Mouse (Mus musculus): Measurements from ENCODE around the gene Fosl1.

- TF ChIP-seq CTCF (IDR thresholded peaks at IDR 0.05; ENCODE audit: insufficient read depth, low read depth, low read length): no peak
- TF ChIP-seq POLR2A (IDR thresholded peaks at IDR 0.05; ENCODE audit: insufficient read depth, low read depth, low read length): no peak
Observed at GRCm38 (mm10) chr19:5459019-5459418, 11.7 kb downstream of the Fosl1 start.

Measured in olfactory bulb, adult 2 months (tissue).